Mouse (Mus musculus) C2C12 (cell line): ENCODE measurements at regions not wholly inside any gene's neighbourhood (a gene's known extent, or its start where the extent isn't known, plus 50 kb on each side); places are given as distances from the start of the nearest gene placed in this dataset.

ENCODE experiments used
- CEBPB ChIP-seq: IDR thresholded peaks from one replicate; pipeline ENCODE4 v1.6.1; 2011; ENCODE audit warnings: low read depth, mild to moderate bottlenecking, control low read depth, moderate library complexity
- CTCF ChIP-seq: IDR thresholded peaks from one replicate; pipeline ENCODE4 v1.5.1; 2011; ENCODE audit not compliant: control insufficient read depth, insufficient read depth, insufficient read length
- FOSL1 ChIP-seq: IDR thresholded peaks from one replicate; pipeline ENCODE4 v1.8.0; 2011; ENCODE audit warnings: mild to moderate bottlenecking, low read length; ENCODE audit not compliant: poor library complexity, insufficient read depth, severe bottlenecking
- MAX ChIP-seq: IDR thresholded peaks from one replicate; pipeline ENCODE4 v1.6.1; 2011; ENCODE audit warnings: mild to moderate bottlenecking, control low read depth
- USF1 ChIP-seq: IDR thresholded peaks from one replicate; pipeline ENCODE4 v1.6.1; 2011; ENCODE audit warnings: low read depth, mild to moderate bottlenecking, control low read depth, moderate library complexity

DNA sequence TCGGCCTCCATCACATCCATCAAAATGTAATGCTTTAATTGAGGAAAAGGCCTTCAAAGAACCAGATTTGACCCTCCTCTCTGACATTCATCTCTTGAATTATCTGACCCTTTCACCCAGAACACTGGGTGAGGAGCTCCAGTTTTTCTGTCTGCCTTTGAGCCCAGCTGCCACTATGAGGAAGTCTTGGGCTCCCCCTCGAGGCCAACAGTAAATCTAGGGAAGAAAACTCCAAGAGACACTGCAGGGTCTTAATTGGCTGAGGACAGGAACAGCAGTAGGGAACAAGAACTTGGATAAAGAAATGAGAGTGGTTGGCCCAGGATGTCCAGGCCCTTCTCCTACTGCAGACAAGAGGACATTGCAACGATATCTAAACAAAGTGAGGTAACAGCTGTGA lies 514.3 kb upstream of the Castor2 start:
- no peak for TF ChIP-seq MAX
- no peak for TF ChIP-seq CTCF
- no peak for TF ChIP-seq FOSL1
- TF ChIP-seq USF1, result no peak
- no peak for TF ChIP-seq CEBPB
